Mouse (Mus musculus) adrenal gland, adult 2 months (tissue): ENCODE measurements around the gene Deaf1. TPM values are rescaled to one million over a fixed set of nuclear protein-coding genes. Genes with fewer than 3 reads are reported as not detected.

ENCODE experiments used
- DNase-seq: peaks from one replicate; pipeline ENCODE4 v3.0.0; 2021
- long read RNA-seq: library from polyadenylated mRNA; stranded (forward); transcript quantifications from one replicate; pipeline ENCODE4 v2.0.0, GENCODE M21; 2021
- polyA plus RNA-seq: library from polyadenylated mRNA; depleted of rRNA; stranded (reverse); fragments of >200 nt; gene quantifications from 2 replicates; pipeline ENCODE4 v1.2.3, GENCODE M21; 2012; rRNA removed
- total RNA-seq, 2 experiments: library from RNA; stranded (reverse); gene quantifications; 2 replicates each; pipeline ENCODE4 v1.2.3; 2021

Gene Deaf1
- 10 to 100 TPM; 27.8 to 30.5 TPM for total RNA-seq
- 18.7 and 34.4 TPM in 2 replicates for polyA plus RNA-seq
- long read RNA-seq, transcript Deaf1-201 (12 exons, 2,135 nt): major isoform, 19 of 32 reads
- long read RNA-seq, partial matches to known transcripts: 3 of 32 reads
- long read RNA-seq, other reads (novel, unspliced or antisense): 10 of 32 reads

DNA sequence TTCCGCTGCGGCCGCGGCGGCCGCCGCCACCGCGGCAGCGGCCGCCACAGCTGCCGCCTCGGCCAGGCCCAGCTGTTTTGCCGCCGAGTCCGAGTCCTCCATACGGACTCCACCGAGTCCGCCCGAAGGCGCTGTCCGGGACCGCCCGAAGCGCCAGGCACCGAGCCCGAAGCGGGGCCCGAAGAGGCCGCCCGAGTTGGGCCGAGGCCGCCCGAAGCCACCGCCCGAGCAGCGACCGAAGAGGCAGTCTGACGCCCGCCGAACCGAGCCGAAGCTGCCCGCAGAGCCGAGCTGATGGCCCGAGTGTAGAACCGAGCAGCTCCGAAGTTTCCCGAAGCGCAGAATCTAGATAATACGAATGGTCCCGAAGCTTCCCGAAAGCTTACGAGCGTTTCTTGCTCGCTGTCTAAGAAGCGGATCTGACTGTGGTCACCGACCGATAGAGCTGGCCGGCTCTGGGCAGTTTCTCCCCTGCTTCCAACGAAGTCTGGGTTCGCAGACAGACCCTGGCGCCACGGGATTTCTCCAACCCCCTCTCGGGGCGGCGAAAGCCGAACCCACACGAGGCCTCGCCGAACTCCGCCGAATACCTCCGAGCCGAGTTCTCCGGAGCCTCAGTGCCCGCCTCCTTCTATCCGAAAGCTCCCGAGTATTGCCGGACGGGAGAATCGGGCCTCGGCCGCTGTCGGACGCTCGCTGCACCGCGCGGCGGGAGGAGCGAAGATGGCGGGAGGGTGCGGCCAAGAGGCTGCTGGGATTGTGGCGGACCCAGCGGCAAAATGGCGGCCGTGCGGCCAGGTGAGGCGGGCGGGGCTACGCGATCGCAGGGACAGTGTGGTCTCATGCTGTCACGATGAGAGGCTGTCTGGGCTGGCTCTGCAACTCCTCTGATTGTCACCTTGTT, at the start of gene Deaf1, which contains the start of gene Tmem80:
Deaf1 (minus strand) TSS at position 222 of the 904 bp plus-strand sequence.
Tmem80 (plus strand) TSS at position 271 of the 904 bp plus-strand sequence.
- DNase-seq: peak; percentile 99

DNA sequence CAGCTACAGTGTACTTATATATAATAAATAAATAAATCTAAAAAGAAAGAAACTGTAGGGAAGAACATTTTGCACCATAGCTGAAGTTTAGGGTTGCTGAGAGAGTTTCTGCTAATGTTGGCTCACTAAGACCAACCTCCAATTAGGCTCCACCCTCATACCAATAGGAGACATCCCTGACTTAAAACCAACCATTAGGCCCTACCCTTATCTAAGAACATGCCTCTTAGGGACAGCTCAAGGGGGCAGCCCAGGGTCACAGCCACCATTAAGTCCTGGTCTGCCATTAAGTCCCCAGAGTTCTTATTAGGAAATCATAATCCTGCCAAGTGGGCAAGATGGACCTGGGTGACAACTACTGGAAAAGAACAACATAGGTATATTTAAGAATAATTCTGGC, 46.9 kb upstream of the Deaf1 start:
- DNase-seq: no peak

GRCm38 (mm10) chr7:141373611-141374010, 46.1 kb upstream of the Deaf1 start:
- DNase-seq: peak; percentile 50

- peak; percentile 82 for DNase-seq
Observed at GRCm38 (mm10) chr7:141371942-141372595, 44.6 kb upstream of the Deaf1 start.

- DNase-seq: no peak
Observed at GRCm38 (mm10) chr7:141369918-141370317, 42.4 kb upstream of the Deaf1 start.

DNA sequence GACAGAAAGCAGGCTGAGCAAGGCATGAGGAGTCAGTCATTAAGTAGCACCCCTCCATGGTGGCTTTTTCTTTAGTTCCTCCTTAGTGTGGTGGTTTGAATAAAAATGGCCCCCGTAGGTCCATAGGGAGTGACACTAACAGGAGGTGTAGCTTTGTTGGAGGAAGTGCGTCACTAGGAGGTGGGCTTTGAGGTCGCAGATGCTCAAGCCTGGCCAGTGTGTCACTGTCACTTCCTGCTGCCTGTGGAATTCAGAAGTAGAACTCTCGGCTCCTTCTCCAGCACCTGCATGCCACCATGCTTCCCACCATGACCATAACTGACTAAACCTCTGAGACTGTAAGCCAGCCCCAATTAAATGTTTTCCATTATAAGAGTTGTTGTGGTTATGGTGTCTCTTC, 39.9 kb upstream of the Deaf1 start:
- DNase-seq: no peak

DNA sequence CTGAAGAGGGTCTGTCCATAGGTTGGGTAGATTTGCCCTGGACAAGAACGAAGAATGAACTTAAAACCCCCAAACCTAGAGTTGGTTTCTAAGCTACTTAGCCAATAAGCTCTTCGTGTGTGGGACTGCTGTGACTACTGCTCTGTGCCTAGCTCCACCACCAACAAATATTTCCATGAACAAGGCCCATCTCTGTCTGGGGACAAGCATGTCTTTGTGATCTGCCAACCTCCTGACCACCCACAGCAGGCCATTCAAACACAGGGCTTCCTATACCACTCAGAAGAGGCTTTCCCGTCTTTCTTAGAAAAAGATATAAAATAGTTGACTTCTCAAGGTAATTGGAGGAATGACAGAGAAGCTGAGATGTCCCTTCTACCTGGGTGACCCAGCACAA, 37.6 kb upstream of the Deaf1 start:
- no peak for DNase-seq

GRCm38 (mm10) chr7:141364349-141365048, 37.0 kb upstream of the Deaf1 start:
- DNase-seq: no peak

- DNase-seq: no peak
Observed at GRCm38 (mm10) chr7:141363752-141364125, 36.2 kb upstream of the Deaf1 start.

- peak; percentile 71 for DNase-seq
Observed at GRCm38 (mm10) chr7:141363106-141363751, 35.7 kb upstream of the Deaf1 start.

GRCm38 (mm10) chr7:141361510-141361909, 34.0 kb upstream of the Deaf1 start:
- DNase-seq: no peak

GRCm38 (mm10) chr7:141356971-141357370, 29.5 kb upstream of the Deaf1 start:
- no peak for DNase-seq

- no peak for DNase-seq
Observed at GRCm38 (mm10) chr7:141355626-141356326, 28.3 kb upstream of the Deaf1 start.

DNA sequence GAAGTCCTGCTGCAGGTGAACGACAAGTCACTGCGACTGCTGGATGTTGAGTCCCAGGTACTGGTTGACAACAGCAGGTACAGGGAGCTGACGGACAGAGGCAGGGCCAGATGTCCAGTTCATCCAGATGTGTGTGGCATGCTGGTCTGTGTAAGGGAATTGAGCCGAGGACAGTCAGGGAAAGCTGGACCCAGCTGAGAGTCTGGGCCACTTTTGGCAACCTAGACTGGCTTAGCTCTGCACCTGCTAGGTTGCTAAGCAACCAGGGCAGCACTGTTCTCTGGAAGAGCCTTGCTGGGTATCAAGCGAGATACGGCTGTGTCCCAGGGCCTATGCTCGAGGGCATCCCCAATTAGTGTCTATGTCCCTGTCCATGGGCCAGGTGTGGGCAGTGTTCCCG, 27.6 kb upstream of the Deaf1 start:
- DNase-seq: no peak

DNA sequence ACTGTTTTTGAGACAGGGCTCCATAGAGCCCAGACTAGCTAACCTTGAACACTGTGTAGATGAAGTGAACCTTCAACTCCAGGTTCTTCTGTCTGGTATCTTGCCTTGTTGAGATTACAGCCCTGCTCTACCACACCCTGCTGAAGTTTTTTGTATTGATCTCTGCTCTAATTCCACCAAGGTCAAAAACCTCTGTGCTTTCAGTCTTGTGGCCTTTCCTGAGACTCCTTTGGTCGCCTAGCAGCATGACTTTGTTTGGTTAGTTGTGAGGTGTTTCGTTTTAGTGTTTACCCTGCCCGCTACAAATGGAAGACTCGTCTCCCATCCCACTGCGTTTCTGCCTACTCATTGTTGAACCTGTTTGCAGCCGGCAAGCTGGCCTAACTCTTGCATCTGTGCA, 23.6 kb upstream of the Deaf1 start:
- no peak for DNase-seq

DNA sequence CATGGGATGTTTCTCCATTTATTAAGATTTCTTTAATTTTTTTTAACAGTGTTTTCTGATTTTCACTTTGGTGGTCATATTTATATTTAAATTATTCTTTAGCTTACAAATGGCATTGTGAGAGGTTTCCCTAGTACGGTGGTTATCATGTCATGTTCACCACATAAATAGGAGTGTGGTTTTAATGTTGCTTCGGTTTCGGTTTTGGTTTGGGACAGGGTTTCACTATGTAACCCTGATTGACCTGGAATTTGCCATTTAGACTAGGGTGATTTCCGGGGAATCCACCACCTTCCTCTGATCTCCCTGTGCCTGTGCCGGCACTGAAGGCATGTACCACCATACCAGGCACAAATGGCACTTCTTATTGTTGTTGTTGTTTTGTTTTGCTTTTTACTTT, 17.3 kb upstream of the Deaf1 start:
- DNase-seq: no peak

DNA sequence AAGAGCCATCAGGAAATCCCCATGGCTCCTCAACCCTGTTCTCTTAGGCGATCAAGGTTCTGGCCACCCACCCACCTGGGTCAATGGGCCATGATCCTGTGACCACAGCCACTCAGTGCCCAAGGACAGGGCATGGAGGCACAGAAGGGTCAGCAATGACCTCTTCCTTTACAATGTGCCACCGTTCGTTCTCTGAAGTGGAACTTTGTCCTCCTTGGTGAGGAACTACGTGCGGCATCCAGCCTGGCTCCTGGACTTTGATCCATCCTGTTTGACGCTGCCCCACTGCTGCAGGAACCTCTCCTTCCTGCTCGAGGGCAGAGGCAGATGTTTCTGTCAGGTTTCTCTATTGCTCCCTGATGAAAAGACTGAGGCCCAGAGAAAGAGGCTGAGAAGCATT, 16.2 kb upstream of the Deaf1 start:
- DNase-seq: no peak

- no peak for DNase-seq
Observed at GRCm38 (mm10) chr7:141343230-141343629, 15.7 kb upstream of the Deaf1 start.

DNA sequence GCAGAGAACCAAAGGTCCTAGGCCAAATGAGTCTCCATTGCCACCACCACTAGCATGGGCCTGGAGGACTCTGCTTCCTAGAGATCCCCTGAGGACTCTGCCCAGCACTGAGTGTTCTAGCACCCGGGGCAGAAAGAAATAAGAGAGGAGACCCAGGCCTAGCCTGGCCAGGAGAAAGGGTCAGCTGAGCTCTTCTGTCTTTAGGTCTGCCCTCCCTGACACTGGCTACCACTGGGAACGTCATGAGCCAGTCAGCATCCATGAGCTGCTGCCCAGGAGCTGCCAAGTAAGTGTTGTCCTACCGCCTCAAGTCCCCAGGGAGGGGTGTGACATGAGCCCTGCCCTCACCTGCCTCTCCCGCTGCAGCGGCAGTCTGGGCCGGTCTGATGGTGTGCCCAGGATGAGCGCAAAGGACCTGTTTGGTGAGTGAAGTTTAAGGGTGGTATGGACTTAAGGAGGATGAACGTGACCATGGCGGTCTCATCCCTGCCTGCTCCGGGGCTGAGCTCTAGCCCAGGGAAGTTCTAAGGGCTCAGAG, 14.3 kb upstream of the Deaf1 start:
- DNase-seq: no peak

DNA sequence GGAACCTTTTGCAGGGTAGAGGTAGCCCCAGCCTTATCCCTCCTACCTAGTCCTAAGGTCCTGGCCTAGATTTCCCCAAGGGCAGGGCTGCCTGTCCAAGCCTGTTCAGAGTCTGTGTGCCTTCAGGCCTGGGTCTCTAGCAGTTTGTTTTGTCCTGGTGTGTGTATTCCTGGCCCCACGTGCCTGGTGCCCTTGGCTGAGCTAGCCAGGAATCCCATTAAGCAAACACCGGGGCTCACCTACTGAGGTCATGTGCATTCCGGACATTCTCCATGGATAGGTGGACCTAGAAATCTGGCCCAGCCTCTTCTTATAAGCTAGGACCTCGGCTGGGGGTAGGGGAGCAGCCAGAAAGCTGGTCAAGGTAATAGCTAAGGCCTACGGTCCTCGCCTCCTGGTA, 13.0 kb upstream of the Deaf1 start:
- DNase-seq: no peak

DNA sequence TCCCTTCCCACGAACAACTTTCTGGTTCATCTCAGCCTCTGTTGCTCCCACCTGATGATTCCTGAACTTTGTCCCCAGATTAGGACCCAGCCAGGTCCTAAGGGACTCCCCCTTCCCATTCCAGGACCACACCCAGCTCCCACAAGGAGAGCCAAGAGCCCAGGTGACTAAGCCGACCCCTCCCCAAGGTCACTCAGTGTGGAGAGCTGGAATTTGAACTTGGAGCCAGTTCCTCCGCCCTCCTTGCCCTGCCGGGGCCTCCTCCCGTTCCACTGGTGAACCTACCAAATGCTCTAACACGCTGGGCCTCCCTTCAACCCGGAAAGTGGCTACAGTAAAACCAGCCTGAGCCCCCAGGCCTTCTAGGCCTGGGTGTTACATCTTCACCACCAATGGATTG, 12.5 kb upstream of the Deaf1 start:
- no peak for DNase-seq
